Mouse (Mus musculus): ENCODE measurements around the gene Platr17.

GRCm38 (mm10) chr17:33950131-33950625 is 45.2 kb downstream of the Platr17 start:
- TF ChIP-seq POLR2A (IDR thresholded peaks at IDR 0.05; ENCODE audit: low read depth, low read length) (no peak), CTCF (IDR thresholded peaks at IDR 0.05; ENCODE audit: extremely low read depth, insufficient read depth, insufficient read length, insufficient replicate concordance) (no peak)
